Mouse (Mus musculus): ENCODE results near the gene Mrps23. TPM values are rescaled to one million over a fixed set of nuclear protein-coding genes. Genes with fewer than 3 reads are reported as not detected.

The Mrps23 gene
- polyA plus RNA-seq, 1 experiment = 107 TPM

GRCm38 (mm10) chr11:88171876-88172442, 32.2 kb upstream of the Mrps23 start:
- peak overlapping the region; percentile 16; the same call in 1 of the 2 replicates for H3K4me3 ChIP-seq (ENCODE audit: low read depth, low read length)
- H3K9me3 ChIP-seq (replicated peaks; ENCODE audit: control insufficient read depth, insufficient read depth, low read length, poor library complexity, severe bottlenecking) = no peaks in the 10 kb centered on the region
- peaks cover 7% of the 10 kb centered on the region for H3K4me1 ChIP-seq (ENCODE audit: control insufficient read depth, insufficient read depth, low read length)
- H3K9ac ChIP-seq (ENCODE audit: low read depth, poor library complexity, severe bottlenecking) = no peak overlapping the region
- TF ChIP-seq CTCF (IDR thresholded peaks at IDR 0.05; ENCODE audit: low read depth, low read length) (no peak), POLR2A (IDR thresholded peaks at IDR 0.05; ENCODE audit: insufficient read depth, low read length) (no peak), EP300 (IDR thresholded peaks at IDR 0.05; ENCODE audit: insufficient read depth, low read depth, low read length) (no peak)
- no peaks in the 10 kb centered on the region for H3K27me3 ChIP-seq (ENCODE audit: control insufficient read depth, insufficient read depth, low read length, poor library complexity, severe bottlenecking)
- no peaks in the 10 kb centered on the region for H3K36me3 ChIP-seq (ENCODE audit: control insufficient read depth, insufficient read depth, low read length, poor library complexity, severe bottlenecking)
- H3K27ac ChIP-seq (ENCODE audit: insufficient read depth, low read length) = no peak overlapping the region

DNA sequence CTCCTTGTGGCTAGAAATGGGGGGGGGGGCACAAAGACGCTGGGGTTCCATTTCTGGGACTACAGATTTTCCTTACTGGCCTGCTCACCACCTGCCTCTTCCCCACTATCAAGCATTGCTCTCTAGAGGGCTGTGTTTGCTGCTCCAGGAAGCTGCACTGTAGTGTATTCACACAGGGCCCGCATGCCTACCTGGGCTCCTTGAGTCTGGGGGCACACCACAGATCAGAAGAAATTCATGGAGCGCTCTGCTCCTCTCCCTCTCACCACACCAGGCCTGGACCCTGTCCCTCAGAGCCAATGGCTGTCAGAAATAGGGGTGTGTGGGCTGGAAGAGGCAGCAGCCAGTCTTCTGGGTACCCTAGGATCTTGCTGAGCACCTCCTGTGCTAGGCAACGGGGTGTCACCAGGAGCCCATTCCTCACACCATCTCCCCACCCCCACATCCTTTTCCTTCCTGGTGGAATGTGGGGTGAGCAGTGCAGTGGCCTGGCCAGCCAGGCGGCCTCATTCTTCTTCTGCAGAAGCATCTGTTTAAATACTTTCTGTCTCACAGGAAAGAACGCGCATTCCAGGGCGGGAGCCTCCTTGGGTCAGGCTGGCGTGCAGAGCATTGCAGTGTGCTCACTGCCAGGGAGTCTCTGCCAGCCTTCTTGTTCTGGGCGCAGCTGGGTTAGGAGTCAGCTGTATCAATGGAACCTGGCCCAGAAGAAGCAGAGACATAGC, 31.4 kb upstream of the Mrps23 start:
- no peak for TF ChIP-seq POLR2A (IDR thresholded peaks at IDR 0.05; ENCODE audit: insufficient read depth, low read length)
- TF ChIP-seq EP300 (IDR thresholded peaks at IDR 0.05; ENCODE audit: insufficient read depth, low read depth, low read length) = 0 out of 2 replicates have a peak, but pooled peaks have one; percentile 22
- TF ChIP-seq CTCF (IDR thresholded peaks at IDR 0.05; ENCODE audit: low read depth, low read length) = no peak
- H3K4me1 ChIP-seq (ENCODE audit: control insufficient read depth, insufficient read depth, low read length) = peaks cover 7% of the 10 kb centered on the region
- no peaks in the 10 kb centered on the region for H3K27me3 ChIP-seq (ENCODE audit: control insufficient read depth, insufficient read depth, low read length, poor library complexity, severe bottlenecking)
- peak overlapping the region; percentile 55 for H3K27ac ChIP-seq (ENCODE audit: insufficient read depth, low read length)
- no peaks in the 10 kb centered on the region for H3K9me3 ChIP-seq (replicated peaks; ENCODE audit: control insufficient read depth, insufficient read depth, low read length, poor library complexity, severe bottlenecking)
- H3K9ac ChIP-seq (ENCODE audit: low read depth, poor library complexity, severe bottlenecking) = no peak overlapping the region
- no peaks in the 10 kb centered on the region for H3K36me3 ChIP-seq (ENCODE audit: control insufficient read depth, insufficient read depth, low read length, poor library complexity, severe bottlenecking)
- no peak overlapping the region for H3K4me3 ChIP-seq (ENCODE audit: low read depth, low read length)

GRCm38 (mm10) chr11:88173386-88174025, 30.7 kb upstream of the Mrps23 start:
- Histone ChIP-seq H3K36me3 (ENCODE audit: control insufficient read depth, insufficient read depth, low read length, poor library complexity, severe bottlenecking) (no peaks in the 10 kb centered on the region), H3K4me3 (ENCODE audit: low read depth, low read length) (no peak overlapping the region), H3K9me3 (replicated peaks; ENCODE audit: control insufficient read depth, insufficient read depth, low read length, poor library complexity, severe bottlenecking) (no peaks in the 10 kb centered on the region), H3K9ac (ENCODE audit: low read depth, poor library complexity, severe bottlenecking) (no peak overlapping the region), H3K27me3 (ENCODE audit: control insufficient read depth, insufficient read depth, low read length, poor library complexity, severe bottlenecking) (no peaks in the 10 kb centered on the region), H3K4me1 (ENCODE audit: control insufficient read depth, insufficient read depth, low read length) (peaks cover 7% of the 10 kb centered on the region), H3K27ac (ENCODE audit: insufficient read depth, low read length) (peak overlapping the region; percentile 80)
- TF ChIP-seq POLR2A (IDR thresholded peaks at IDR 0.05; ENCODE audit: insufficient read depth, low read length) = peak; percentile 26
- TF ChIP-seq EP300 (IDR thresholded peaks at IDR 0.05; ENCODE audit: insufficient read depth, low read depth, low read length) = no peak; the same call in none of the 2 replicates

DNA sequence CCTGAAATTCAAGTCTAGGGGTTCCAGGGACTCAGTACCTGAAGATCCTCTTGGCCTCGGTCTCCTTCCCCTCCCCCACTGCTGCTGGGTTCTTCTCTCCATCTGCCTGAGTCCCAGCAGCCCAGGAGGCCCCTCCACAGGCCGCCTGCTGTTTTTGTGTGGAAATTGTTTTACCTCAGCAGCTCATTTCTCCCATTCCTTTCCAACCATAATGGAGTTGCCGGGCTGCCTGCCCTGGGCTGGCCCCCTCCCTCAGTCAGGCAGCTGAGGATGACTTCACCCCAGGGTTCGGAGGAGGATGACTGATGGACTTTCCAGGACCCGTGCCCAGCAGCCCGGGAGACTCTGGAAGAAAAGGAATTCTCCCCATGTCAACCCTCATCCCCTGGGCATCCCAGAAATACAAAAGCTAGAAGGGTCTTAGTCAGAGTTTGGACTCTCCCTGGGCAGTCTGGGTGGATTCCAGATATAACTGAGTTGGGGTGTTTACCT, 23.7 kb upstream of the Mrps23 start:
- Histone ChIP-seq H3K36me3 (ENCODE audit: control insufficient read depth, insufficient read depth, low read length, poor library complexity, severe bottlenecking) (no peaks in the 10 kb centered on the region), H3K9me3 (replicated peaks; ENCODE audit: control insufficient read depth, insufficient read depth, low read length, poor library complexity, severe bottlenecking) (no peaks in the 10 kb centered on the region), H3K27me3 (ENCODE audit: control insufficient read depth, insufficient read depth, low read length, poor library complexity, severe bottlenecking) (no peaks in the 10 kb centered on the region), H3K4me1 (ENCODE audit: control insufficient read depth, insufficient read depth, low read length) (peaks cover 11% of the 10 kb centered on the region), H3K27ac (ENCODE audit: insufficient read depth, low read length) (no peak overlapping the region), H3K4me3 (ENCODE audit: low read depth, low read length) (no peak overlapping the region), H3K9ac (ENCODE audit: low read depth, poor library complexity, severe bottlenecking) (peak overlapping the region; percentile 36; the same call in 1 of the 2 replicates)
- TF ChIP-seq POLR2A (IDR thresholded peaks at IDR 0.05; ENCODE audit: insufficient read depth, low read length) (no peak), EP300 (IDR thresholded peaks at IDR 0.05; ENCODE audit: insufficient read depth, low read depth, low read length) (no peak), CTCF (IDR thresholded peaks at IDR 0.05; ENCODE audit: low read depth, low read length) (no peak)

DNA sequence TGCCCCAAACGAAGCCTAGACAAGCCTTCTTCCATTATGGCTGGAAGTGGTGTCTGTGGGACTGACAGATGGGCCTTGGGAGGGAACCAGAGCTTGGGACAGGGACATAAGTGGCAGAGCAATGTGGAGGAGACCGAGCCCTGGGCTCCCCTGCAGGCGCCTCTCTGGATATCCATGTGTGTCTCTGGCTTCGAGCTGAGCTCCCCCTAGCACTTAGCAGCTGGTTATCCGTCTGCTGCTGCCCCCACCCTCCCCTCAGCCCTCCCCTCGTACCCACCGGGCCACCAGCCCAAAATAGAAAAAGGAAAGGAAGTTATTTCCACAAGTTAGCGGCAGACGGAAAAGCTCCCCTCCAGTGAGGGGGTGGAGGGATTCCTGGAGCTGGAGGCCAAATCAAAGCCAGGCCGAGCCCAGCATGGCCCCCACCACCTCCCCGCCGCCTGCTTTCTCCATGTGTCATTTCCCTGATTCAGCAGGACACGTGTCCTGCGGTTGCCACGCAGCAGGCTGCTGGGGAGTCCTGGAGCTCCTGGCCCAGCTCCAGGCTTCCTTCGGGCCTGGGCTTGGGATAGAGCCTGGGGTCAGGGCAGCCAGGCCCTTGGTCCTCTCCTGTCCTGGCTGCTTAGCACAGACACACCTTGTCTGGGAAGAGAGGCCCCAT, 23.1 kb upstream of the Mrps23 start:
- Histone ChIP-seq H3K36me3 (ENCODE audit: control insufficient read depth, insufficient read depth, low read length, poor library complexity, severe bottlenecking) (no peaks in the 10 kb centered on the region), H3K27ac (ENCODE audit: insufficient read depth, low read length) (no peak overlapping the region), H3K9ac (ENCODE audit: low read depth, poor library complexity, severe bottlenecking) (peak overlapping the region; percentile 36), H3K4me1 (ENCODE audit: control insufficient read depth, insufficient read depth, low read length) (peaks cover 11% of the 10 kb centered on the region), H3K27me3 (ENCODE audit: control insufficient read depth, insufficient read depth, low read length, poor library complexity, severe bottlenecking) (no peaks in the 10 kb centered on the region), H3K4me3 (ENCODE audit: low read depth, low read length) (no peak overlapping the region), H3K9me3 (replicated peaks; ENCODE audit: control insufficient read depth, insufficient read depth, low read length, poor library complexity, severe bottlenecking) (no peaks in the 10 kb centered on the region)
- TF ChIP-seq EP300 (IDR thresholded peaks at IDR 0.05; ENCODE audit: insufficient read depth, low read depth, low read length) = no peak
- no peak for TF ChIP-seq CTCF (IDR thresholded peaks at IDR 0.05; ENCODE audit: low read depth, low read length)
- no peak for TF ChIP-seq POLR2A (IDR thresholded peaks at IDR 0.05; ENCODE audit: insufficient read depth, low read length)

Measured in ES-Bruce4 (cell line).